Mouse (Mus musculus): ENCODE measurements around the gene Uevld.

GRCm38 (mm10) chr7:46918678-46919371 lies 39.5 kb downstream of the Uevld start:
- TF ChIP-seq MAFK (IDR thresholded peaks at IDR 0.05; ENCODE audit: insufficient read depth, low read depth, low read length) (no peak), HCFC1 (IDR thresholded peaks at IDR 0.05; ENCODE audit: borderline replicate concordance, insufficient read depth, low read length) (no peak), ZNF384 (IDR thresholded peaks at IDR 0.05; ENCODE audit: low read depth, low read length) (no peak), CHD2 (IDR thresholded peaks at IDR 0.05; ENCODE audit: low read depth, low read length) (no peak), ZC3H11A (IDR thresholded peaks at IDR 0.05; ENCODE audit: borderline replicate concordance, low read depth, low read length) (no peak)

Measured in ES-E14 (cell line).